Mouse (Mus musculus) embryonic fibroblast, embryonic 13.5 days (primary cell): Measurements from ENCODE around the gene Mta1.

Experiments used
- CTCF ChIP-seq: IDR thresholded peaks from 2 replicates; pipeline ENCODE4 v1.5.1; 2011; ENCODE audit warnings: mild to moderate bottlenecking, control low read depth, low read length, moderate library complexity, borderline replicate concordance; ENCODE audit not compliant: insufficient read depth
- POLR2A ChIP-seq: IDR thresholded peaks from 2 replicates; pipeline ENCODE4 v1.6.1; 2011; ENCODE audit warnings: low read depth, mild to moderate bottlenecking, control low read depth, low read length, moderate library complexity

DNA sequence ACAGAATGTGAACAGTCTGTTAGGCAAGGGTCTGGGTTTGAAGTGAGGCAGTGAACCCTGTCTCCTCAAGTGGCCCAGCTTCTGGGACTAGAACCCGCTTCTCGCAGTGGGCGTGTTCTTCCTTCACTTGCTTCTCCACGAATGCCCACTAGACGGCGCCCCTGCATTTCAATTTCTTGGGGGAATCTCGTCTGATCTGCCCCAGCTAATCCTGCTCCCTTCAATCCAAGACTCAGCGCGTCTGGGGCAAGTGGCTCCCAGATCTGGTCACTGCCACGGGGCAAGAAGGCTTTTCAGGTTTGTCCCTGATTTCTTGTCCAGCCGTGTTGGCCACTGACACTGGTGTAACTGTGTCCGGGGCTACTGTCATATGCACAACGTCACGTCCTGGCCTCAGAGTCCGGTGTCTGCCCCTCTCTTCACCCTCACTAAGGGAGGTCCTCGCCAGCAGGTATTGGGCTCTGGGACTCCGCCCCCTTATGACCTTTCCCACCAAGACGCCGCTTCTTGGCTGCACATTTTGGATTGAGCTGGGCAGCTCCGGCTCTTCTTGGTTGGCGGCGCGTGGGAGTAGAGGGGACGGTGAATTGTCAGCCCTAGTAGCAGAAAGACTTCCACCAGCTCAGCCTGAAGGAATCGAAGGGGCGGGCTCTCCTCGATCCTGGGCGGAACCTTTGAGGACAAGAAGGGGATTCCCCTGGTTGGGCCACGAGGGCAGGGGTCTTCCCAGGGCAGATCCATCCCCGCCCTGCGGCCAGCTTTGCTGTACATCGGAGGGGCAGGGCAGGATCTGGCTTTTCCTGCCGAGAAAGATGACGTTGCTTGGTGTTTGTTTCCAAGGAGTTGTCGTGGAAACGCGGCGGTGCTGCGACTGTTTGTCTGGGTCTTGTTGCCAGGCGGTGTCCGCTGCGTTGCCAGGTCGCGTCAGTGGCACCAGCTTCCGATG lies 48.3 kb downstream of the Mta1 start, which contains the start of gene Crip1:
- TF ChIP-seq CTCF: peak; percentile 32; the same call in 1 of the 2 replicates
- 0 out of 2 replicates have a peak, but pooled peaks have one; percentile 3 for TF ChIP-seq POLR2A
